Mouse (Mus musculus) cerebellum, adult 2 months (tissue): ENCODE measurements around the gene Mcts1. TPM values are rescaled to one million over a fixed set of nuclear protein-coding genes. Genes with fewer than 3 reads are reported as not detected.
A peak's percentile ranks its signal among the peaks of the same experiment; 100 is the strongest.

Experiments used
- DNase-seq, 2 experiments: peaks; one replicate each; pipeline ENCODE4 v3.0.0; 2021
- H3K27ac ChIP-seq: fragments of 200-500 bp; 2 replicates; pipeline ENCODE4 v1.5.1; 2012; ENCODE audit warnings: low read length, control low read depth, inconsistent platforms; ENCODE audit not compliant: insufficient read depth
- H3K27me3 ChIP-seq: fragments of 200-500 bp; 2 replicates; pipeline ENCODE4 v1.6.1; 2012; ENCODE audit warnings: inconsistent platforms, mild to moderate bottlenecking, low read length, moderate library complexity; ENCODE audit not compliant: control insufficient read depth, insufficient read depth
- H3K4me1 ChIP-seq: fragments of 200-500 bp; 2 replicates; pipeline ENCODE4 v1.6.1; 2011; ENCODE audit warnings: low read length; ENCODE audit not compliant: control insufficient read depth, insufficient read depth
- H3K4me3 ChIP-seq: fragments of 200-500 bp; replicated peaks from 2 replicates; pipeline ENCODE3; 2011; ENCODE audit warnings: mild to moderate bottlenecking, low read depth, low read length, control low read depth; ENCODE audit not compliant: insufficient read depth
- CTCF ChIP-seq: fragments of 200-500 bp; IDR thresholded peaks from 2 replicates; pipeline ENCODE4 v1.5.1; 2011; ENCODE audit warnings: low read depth, mild to moderate bottlenecking, control low read depth, low read length, moderate library complexity, borderline replicate concordance; ENCODE audit not compliant: insufficient read depth
- POLR2A ChIP-seq: fragments of 200-500 bp; IDR thresholded peaks from 2 replicates; pipeline ENCODE4 v1.6.1; 2011; ENCODE audit warnings: low read length, control low read depth, borderline replicate concordance; ENCODE audit not compliant: insufficient read depth
- WGBS: fragments of 180-500 bp; shearing (Covaris S2); methylation state at CpG from one replicate; pipeline ENCODE4 v1.1.7; 2018; 5-methylcytosine and 5-hydroxymethylcytosine counted together
- polyA plus RNA-seq: library from polyadenylated mRNA; depleted of rRNA; stranded (reverse); fragments of >200 nt; gene quantifications from 2 replicates; pipeline ENCODE4 v1.2.3, GENCODE M21; 2012

Gene Mcts1
- polyA plus RNA-seq, 1 experiment: 80.6 TPM

DNA sequence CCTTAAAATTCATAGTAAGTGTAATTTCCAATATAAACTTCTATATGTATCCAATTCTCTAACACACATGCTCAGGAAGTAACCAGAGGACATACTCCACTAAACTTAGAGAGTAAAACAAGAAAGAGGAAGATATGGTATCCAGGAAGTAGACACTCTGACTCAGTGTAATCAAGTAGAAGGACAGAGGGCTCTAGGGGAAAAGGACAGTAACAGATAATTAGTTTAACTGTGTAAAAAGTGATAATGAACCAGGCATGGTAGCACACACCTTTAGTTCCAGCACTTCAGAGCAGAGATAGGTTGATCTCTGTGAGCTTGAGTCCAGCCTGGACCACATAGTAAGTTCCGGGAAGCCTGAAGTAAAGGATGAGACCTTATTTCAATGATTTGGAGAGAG, 19.2 kb upstream of the Mcts1 start:
- no peak overlapping the region for H3K4me3 ChIP-seq
- no peaks in the 10 kb centered on the region for H3K27me3 ChIP-seq
- WGBS: 89% methylated on average over 1 of the region's 1 CpGs
- no peaks in the 10 kb centered on the region for H3K4me1 ChIP-seq
- no peak overlapping the region for H3K27ac ChIP-seq
- TF ChIP-seq CTCF (no peak), POLR2A (no peak)
- DNase-seq: no peak

DNA sequence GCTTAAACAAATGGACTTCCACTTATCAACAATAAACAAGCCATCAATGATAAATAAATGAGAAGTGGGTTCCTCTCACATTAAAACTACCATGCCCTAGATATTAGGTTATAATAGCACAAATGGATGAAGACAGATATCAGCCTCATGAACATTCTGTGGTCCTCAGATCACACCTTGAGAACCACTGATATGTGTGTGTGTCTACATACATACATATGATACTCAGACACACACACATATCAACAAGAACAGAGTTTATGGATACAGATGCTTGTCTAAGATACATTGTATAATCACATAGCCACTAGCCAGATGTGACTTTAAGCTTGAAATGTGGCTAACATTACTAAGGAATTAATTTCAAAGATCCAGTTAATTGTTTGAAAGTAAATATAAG, 17.1 kb upstream of the Mcts1 start:
- Histone ChIP-seq H3K27me3 (no peaks in the 10 kb centered on the region), H3K27ac (no peak overlapping the region), H3K4me1 (no peaks in the 10 kb centered on the region), H3K4me3 (no peak overlapping the region)
- no peak for DNase-seq
- TF ChIP-seq CTCF: no peak
- TF ChIP-seq POLR2A: no peak

GRCm38 (mm10) chrX:38589827-38590226, 10.6 kb upstream of the Mcts1 start:
- WGBS: 71% methylated on average over 4 of the region's 4 CpGs

DNA sequence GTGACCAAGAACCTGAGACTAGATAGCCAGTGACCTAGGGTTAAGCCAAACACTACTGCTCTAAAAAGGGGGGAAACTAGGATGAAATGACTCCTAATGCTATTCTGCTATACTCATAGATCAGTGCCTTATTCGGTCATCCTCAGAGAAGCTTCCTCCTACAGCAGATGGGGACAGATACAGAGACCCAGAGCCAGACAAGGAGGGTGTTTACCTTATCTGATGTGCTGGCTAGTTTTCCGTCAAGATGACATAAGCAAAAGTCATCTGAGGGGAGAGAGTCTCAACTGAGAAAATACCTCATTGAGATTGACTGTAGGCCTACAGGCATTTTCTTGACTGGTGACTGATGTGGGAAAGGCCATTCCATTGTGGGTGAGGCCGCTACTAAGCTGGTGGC, 8.6 kb upstream of the Mcts1 start:
- DNase-seq: no peak
- Histone ChIP-seq H3K27me3 (no peaks in the 10 kb centered on the region), H3K4me3 (no peak overlapping the region), H3K4me1 (no peaks in the 10 kb centered on the region), H3K27ac (no peak overlapping the region)
- 95% methylated on average over 3 of the region's 3 CpGs for WGBS
- no peak for TF ChIP-seq CTCF
- TF ChIP-seq POLR2A: no peak

More at GRCm38 (mm10) chrX:38589827-38590226, 10.6 kb upstream of the Mcts1 start:
- Histone ChIP-seq H3K4me1 (no peaks in the 10 kb centered on the region), H3K27ac (no peak overlapping the region), H3K27me3 (no peaks in the 10 kb centered on the region), H3K4me3 (no peak overlapping the region)
- TF ChIP-seq POLR2A (no peak), CTCF (no peak)
- no peak for DNase-seq

DNA sequence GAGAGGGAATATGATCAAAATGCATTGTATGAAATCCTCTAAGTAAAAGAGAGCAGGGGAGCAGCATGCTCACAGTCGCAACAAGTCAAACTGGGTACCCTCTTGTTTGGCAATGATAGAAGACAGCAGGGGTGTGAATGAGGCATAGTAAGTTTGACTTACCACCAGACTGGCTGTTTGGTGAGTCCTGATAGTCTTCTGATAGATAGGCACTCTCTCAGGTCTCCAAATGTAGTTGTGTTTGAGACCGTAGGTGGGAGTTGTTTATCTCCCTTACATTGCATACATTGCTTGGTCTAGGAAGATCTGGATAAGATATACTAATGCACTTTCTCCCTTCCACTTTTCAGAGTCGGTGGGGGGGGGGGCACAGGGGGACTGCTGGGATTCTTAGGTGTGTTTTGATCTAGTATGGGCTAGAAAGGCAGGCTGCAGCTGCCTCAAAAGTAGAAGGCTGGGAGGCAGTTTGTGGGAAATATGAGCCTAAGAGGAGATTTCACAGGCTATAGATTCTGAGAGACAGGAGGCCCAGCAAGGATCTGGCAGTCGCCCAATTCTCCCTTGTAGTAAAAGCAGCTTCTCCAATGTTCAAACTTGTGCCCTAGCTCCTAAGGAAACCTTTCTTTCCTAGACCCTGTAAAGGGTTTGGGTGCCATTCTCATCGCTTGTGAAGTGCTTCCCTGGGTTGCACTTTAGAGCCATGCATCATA, 7.0 kb upstream of the Mcts1 start:
- DNase-seq: no peak
- Histone ChIP-seq H3K4me3 (no peak overlapping the region), H3K27me3 (no peaks in the 10 kb centered on the region), H3K4me1 (no peaks in the 10 kb centered on the region), H3K27ac (no peak overlapping the region)
- WGBS: 50% methylated on average over 5 of the region's 5 CpGs
- TF ChIP-seq CTCF (no peak), POLR2A (no peak)

DNA sequence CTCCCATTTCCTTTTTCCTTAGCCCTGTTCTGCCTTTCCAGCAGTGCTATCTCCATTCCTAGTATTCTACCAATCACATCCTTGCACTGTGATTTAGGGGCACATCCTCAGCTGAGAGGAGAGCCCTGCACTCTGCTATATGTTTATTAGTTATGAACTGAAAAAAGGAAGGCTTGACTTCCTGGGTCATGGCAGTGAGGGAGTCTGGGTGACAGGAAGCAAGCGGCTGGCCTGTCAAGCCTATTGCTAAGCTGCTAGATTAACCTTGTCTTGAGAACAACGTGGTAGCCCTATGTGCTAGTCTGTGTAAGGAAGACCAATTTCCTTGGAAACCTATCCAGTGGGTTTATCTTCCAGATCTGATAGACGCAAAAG, 604 bp downstream of the Mcts1 start:
- peak in 1 of 2 experiments; percentile 37 for DNase-seq
- 11% methylated on average over 3 of the region's 3 CpGs for WGBS
- TF ChIP-seq CTCF: no peak
- TF ChIP-seq POLR2A: no peak

DNA sequence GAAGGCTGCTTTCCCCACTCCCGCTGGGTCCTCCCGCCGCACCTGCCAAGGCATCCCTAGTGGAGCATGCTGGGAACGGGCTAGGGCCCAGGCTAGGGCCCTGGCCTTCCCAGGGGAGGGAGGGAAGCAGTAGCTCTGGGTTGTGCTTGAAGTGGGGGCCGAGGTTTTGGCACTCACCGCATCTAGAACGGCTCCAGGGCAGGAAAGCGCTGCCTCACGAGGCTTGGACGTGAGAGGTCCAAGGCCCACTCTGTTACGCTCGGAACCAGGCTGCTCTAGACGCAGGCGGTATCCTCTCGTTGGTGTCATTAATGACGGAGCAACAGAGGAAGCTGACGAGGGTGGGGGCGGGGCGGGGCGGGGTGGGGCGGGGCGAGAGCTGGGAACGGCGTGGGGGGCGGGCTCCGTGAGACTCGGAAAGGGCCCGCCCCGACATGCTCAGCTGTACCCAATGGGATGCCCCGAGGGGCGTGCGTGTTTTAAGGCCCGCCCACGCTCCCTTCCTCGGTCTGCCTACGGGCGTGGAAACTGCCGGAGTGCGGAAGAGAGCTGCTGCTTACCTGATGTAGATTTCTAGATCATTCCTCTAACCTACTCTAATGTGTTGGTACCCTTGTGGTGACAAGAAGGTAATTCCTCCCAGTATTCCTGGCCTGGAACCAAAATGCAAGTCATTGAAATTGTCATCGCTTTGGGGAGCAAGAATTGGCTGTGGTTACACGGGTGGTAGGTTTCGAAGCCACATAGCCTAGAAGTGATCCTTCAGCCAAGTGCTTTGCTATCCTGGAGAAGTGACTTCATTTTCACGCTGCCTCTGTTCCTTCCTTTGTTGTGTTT, 34.6 kb downstream of the Mcts1 start, which contains the start of gene C1galt1c1:
Gene C1galt1c1, minus strand, starts transcription at position 287 of the 837 bp plus-strand sequence.
- WGBS: 11% methylated on average over 40 of the region's 43 CpGs
- no peaks in the 10 kb centered on the region for H3K27me3 ChIP-seq
- H3K4me3 ChIP-seq: peak within 1 kb of the TSS; percentile 76
- H3K4me1 ChIP-seq: no peaks in the 10 kb centered on the region
- no peak for TF ChIP-seq CTCF
- TF ChIP-seq POLR2A: peak; percentile 71; the same call in 1 of the 2 replicates
- peak; percentile 88 to 93 for DNase-seq
- peak within 1 kb of the TSS; percentile 93 for H3K27ac ChIP-seq

More for the DNA sequence above, 604 bp downstream of the Mcts1 start:
- Histone ChIP-seq H3K27ac (peak overlapping the region; percentile 62; the same call in 1 of the 2 replicates), H3K27me3 (no peaks in the 10 kb centered on the region), H3K4me3 (peak overlapping the region; percentile 86), H3K4me1 (no peaks in the 10 kb centered on the region)

DNA sequence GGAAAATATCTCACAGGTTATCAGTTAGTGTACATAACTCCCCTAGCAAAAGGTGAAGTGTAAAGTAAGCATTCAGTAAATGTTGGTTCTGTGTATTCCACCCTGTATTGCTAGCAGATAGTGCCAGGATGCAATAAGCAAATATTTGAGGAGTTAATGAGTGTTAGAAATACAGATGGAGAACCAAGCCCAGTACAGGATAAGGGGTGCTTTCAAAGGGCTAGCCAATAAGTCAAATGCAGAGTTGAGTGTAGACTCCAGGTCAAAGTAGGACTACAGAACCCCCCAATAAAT, 35.2 kb downstream of the Mcts1 start:
- TF ChIP-seq POLR2A (no peak), CTCF (no peak)
- DNase-seq: no peak
- Histone ChIP-seq H3K27me3 (no peaks in the 10 kb centered on the region), H3K4me3 (peak overlapping the region; percentile 57), H3K4me1 (no peaks in the 10 kb centered on the region), H3K27ac (no peak overlapping the region)
